Mouse (Mus musculus): Measurements from ENCODE around the gene H2-Eb1. TPM values are rescaled to one million over a fixed set of nuclear protein-coding genes. Genes with fewer than 3 reads are reported as not detected.
A peak's percentile ranks its signal among the peaks of the same experiment; 100 is the strongest.
"Not testable (repeated sequence)": the region's sequence is repeated elsewhere in the genome, so short reads cannot be mapped to it uniquely, and the experiment has no call there.

Gene H2-Eb1
- polyA plus RNA-seq, 1 experiment from 2014 or later: 1.1 TPM

DNA sequence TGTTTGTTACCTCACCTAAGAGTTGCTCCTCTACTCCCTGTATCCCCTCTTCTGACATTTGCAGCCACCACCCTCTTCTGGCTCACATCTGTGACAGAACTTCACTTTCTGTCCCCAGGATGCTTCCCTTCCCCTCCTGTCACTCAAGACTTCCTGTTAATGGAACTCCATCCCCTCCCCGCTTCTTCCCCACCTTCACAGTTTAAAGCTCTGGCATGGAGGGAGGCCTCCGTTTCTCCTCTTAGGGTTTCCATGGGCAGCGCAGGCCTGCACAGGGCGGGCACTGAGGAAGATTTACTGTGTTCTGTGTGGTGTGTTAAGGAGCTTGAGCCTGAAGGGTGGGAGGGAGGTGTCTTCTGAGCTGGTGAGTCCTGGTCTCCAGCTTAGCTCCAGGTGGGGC lies 2.5 kb downstream of the H2-Eb1 start:
- no peak overlapping the region for H3K27ac ChIP-seq
- H3K4me2 ChIP-seq: no peak overlapping the region
- ATAC-seq (ENCODE audit: low FRiP score): no peak
- no peaks in the 10 kb centered on the region for H3K9me3 ChIP-seq
- H3K27me3 ChIP-seq: peaks cover 14% of the 10 kb centered on the region; the same call in 1 of the 2 replicates
- H3K36me3 ChIP-seq (replicated peaks): no peaks in the 10 kb centered on the region
- WGBS: 80% methylated on average over 4 of the region's 4 CpGs
- peaks cover 3% of the 10 kb centered on the region for H3K4me1 ChIP-seq
- no peak overlapping the region for H3K9ac ChIP-seq
- no peak overlapping the region for H3K4me3 ChIP-seq (replicated peaks)

DNA sequence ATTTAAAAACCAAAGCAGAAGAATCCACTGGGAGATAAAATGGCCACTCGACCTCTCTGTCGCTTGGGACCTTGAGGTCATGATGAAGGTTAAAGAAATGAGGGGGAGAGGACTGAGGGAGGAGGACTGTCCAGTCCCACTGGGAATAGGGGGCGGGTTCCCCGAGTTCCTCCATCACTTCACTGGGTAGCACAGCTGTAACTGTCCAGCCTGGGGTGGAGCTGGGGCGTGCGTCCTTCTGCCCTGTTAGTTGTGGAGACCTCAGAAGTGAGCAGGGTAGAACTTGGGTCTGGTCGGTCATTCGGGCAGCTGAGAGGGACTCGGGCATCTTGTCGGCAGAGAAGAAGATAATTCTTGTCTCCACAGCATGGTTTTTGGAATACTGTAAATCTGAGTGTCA lies 3.6 kb downstream of the H2-Eb1 start:
- H3K36me3 ChIP-seq (replicated peaks): no peaks in the 10 kb centered on the region
- H3K9me3 ChIP-seq: no peaks in the 10 kb centered on the region
- H3K4me2 ChIP-seq: peak overlapping the region; percentile 71
- peak overlapping the region; percentile 62 for H3K4me3 ChIP-seq (replicated peaks)
- H3K27me3 ChIP-seq: peaks cover 18% of the 10 kb centered on the region; the same call in 1 of the 2 replicates
- WGBS: 34% methylated on average over 10 of the region's 10 CpGs
- peak overlapping the region; percentile 63 for H3K9ac ChIP-seq
- ATAC-seq (ENCODE audit: low FRiP score): no peak
- H3K27ac ChIP-seq: no peak overlapping the region; the same call in 1 of the 2 replicates
- H3K4me1 ChIP-seq: peaks cover 3% of the 10 kb centered on the region

DNA sequence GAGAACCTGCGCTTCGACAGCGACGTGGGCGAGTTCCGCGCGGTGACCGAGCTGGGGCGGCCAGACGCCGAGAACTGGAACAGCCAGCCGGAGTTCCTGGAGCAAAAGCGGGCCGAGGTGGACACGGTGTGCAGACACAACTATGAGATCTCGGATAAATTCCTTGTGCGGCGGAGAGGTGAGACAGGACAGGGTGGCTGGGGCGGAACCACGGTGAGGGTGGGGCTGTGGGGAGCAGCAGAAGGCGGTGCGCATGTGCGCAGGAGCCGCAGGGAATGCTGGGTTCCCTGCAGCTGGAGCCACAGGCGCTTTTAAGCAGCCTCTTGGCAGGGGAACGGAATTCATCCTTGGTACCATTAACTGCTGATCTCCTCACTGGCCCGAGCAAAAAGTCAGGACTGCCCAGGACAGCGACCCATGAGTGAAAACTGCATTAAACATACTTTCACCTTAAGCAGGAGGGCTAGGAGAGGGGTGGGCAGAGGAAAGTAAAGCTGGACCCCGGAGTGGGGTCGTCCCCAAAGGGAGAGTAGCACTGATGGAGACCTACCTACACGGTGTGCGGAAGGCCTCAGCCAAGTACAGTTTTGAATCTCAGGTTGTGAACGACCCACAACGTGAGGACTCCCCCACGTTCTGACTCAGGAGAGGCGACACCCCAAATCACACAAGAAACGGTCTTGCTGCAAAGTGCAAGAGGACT lies 4.2 kb downstream of the H2-Eb1 start:
- peak; percentile 84; the same call in 1 of the 2 replicates for ATAC-seq (ENCODE audit: low FRiP score)
- 25% methylated on average over 38 of the region's 38 CpGs for WGBS

DNA sequence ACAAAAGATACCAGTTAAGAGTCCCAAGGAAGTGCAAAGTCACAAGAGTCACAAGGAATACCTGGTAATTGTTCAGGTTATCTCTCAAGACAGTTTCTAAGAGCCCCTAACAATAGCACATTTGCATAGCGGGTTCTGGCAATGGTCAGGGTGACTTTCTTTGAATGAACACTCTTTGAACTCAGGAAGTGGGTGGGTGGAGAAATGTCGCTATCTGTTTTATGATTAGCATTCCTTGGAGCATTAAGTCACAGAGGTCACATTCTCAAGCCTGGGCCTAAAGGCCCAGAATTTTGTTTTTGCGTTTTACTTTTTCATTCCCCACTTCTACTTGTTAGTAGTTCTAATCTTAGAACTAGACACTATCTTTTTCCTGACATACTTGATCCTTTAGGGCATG lies 4.9 kb downstream of the H2-Eb1 start:
- H3K4me2 ChIP-seq; ATAC-seq (ENCODE audit: low FRiP score); H3K9ac ChIP-seq; H3K9me3 ChIP-seq; H3K27ac ChIP-seq; H3K4me1 ChIP-seq; H3K4me3 ChIP-seq (replicated peaks); H3K36me3 ChIP-seq (replicated peaks): not testable (repeated sequence)
- 92% methylated on average over 3 of the region's 3 CpGs for WGBS
- peaks cover 18% of the 10 kb centered on the region; the same call in 1 of the 2 replicates for H3K27me3 ChIP-seq

More for the DNA sequence above, 4.2 kb downstream of the H2-Eb1 start:
- peak overlapping the region; percentile 62 for H3K4me3 ChIP-seq (replicated peaks)
- H3K27ac ChIP-seq: peak overlapping the region; percentile 36; the same call in 1 of the 2 replicates
- H3K4me2 ChIP-seq: peak overlapping the region; percentile 71
- H3K36me3 ChIP-seq (replicated peaks): no peaks in the 10 kb centered on the region
- H3K9me3 ChIP-seq: no peaks in the 10 kb centered on the region
- peaks cover 18% of the 10 kb centered on the region; the same call in 1 of the 2 replicates for H3K27me3 ChIP-seq
- peaks cover 3% of the 10 kb centered on the region for H3K4me1 ChIP-seq
- peak overlapping the region; percentile 63 for H3K9ac ChIP-seq

DNA sequence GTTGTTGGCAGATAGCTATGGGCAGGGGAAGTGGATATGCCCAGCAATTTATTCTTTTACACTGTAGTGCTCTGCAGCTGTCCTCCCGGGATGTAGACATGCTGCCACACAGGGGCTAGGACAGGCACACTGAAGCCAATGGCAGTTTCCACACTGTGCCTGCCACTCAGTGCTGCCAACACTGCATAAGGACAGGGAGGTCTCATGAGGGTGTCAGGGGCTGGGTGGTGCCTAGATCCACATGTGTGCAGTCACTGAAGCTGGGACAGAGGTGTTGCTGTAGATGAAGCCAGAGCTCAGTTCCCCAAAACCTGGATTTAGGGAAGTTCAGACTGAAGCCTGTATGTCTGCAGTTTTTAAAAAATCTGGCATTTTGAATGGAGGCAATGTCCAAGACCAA lies 6.5 kb downstream of the H2-Eb1 start:
- WGBS: 85% methylated on average over 1 of the region's 1 CpGs
- no peak overlapping the region for H3K4me3 ChIP-seq (replicated peaks)
- H3K36me3 ChIP-seq (replicated peaks): no peaks in the 10 kb centered on the region
- no peaks in the 10 kb centered on the region for H3K9me3 ChIP-seq
- ATAC-seq (ENCODE audit: low FRiP score): no peak
- H3K9ac ChIP-seq: no peak overlapping the region
- H3K4me1 ChIP-seq: peaks cover 3% of the 10 kb centered on the region
- peaks cover 11% of the 10 kb centered on the region; the same call in 1 of the 2 replicates for H3K27me3 ChIP-seq
- no peak overlapping the region for H3K27ac ChIP-seq
- no peak overlapping the region for H3K4me2 ChIP-seq

DNA sequence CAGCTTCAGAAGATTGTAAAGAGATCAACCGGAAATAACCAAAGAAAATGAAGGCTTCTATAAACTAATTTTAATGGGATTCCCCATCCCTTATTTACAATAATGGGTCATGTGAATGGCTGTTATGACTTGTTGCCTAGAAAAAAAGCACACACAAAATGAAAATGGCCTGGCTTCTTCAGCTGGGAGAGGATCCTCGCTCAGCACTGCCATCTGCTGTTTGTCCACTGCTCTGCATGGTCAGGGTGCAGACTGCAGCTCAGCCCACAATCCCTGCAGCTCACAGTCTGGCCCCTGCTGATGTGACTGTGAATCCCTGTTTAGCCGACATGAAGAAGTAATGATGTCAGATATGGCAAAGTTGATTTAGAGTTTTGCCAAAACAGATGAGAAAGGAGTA lies 7.7 kb downstream of the H2-Eb1 start:
- WGBS: 41% methylated on average over 3 of the region's 3 CpGs
- Histone ChIP-seq H3K27ac (no peak overlapping the region), H3K36me3 (replicated peaks) (no peaks in the 10 kb centered on the region), H3K9ac (no peak overlapping the region), H3K4me3 (replicated peaks) (no peak overlapping the region), H3K27me3 (peaks cover 4% of the 10 kb centered on the region; the same call in 1 of the 2 replicates), H3K9me3 (no peaks in the 10 kb centered on the region), H3K4me2 (no peak overlapping the region), H3K4me1 (peaks cover 3% of the 10 kb centered on the region)
- no peak for ATAC-seq (ENCODE audit: low FRiP score)

DNA sequence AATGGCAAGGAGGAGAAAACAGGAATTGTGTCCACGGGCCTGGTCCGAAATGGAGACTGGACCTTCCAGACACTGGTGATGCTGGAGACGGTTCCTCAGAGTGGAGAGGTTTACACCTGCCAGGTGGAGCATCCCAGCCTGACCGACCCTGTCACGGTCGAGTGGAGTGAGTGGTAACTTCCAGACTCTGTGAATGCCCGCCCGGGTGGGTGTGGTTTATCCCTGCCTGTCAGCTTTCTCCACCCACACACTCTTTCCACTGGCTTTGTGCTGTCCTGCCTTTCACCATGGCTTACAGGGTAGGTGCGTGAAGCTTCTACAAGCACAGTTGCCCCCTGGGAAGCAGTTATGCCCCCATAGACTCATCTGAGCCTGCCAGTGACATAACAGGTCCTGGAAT lies 8.6 kb downstream of the H2-Eb1 start:
- Histone ChIP-seq H3K4me1 (peaks cover 3% of the 10 kb centered on the region), H3K9ac (no peak overlapping the region), H3K27me3 (peaks cover 4% of the 10 kb centered on the region; the same call in 1 of the 2 replicates), H3K4me2 (no peak overlapping the region), H3K27ac (no peak overlapping the region), H3K9me3 (no peaks in the 10 kb centered on the region), H3K4me3 (replicated peaks) (no peak overlapping the region), H3K36me3 (replicated peaks) (no peaks in the 10 kb centered on the region)
- 65% methylated on average over 9 of the region's 9 CpGs for WGBS
- ATAC-seq (ENCODE audit: low FRiP score): no peak

DNA sequence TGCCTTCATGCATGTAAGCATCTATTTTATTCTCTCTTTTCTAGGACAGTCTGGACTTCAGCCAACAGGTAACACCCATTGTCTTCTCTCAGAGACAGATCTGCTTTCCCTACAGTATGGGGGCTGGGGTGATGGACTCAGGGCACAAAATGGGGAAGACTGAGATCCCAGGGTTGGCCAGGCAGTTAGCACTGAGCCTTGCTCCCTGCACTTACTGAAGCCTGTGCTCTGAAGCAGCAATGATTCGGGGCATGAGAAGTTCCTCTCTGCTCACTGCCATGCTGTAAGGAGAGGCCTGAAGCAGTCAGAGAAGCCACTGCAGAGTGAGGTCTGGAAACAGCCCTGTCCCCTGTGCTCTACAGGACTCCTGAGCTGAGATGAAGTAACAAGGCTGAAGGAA lies 9.8 kb downstream of the H2-Eb1 start:
- Histone ChIP-seq H3K4me2 (no peak overlapping the region), H3K36me3 (replicated peaks) (no peaks in the 10 kb centered on the region), H3K9me3 (no peaks in the 10 kb centered on the region), H3K27me3 (peaks cover 4% of the 10 kb centered on the region; the same call in 1 of the 2 replicates), H3K9ac (no peak overlapping the region), H3K4me3 (replicated peaks) (no peak overlapping the region), H3K4me1 (no peaks in the 10 kb centered on the region), H3K27ac (no peak overlapping the region)
- no peak for ATAC-seq (ENCODE audit: low FRiP score)
- WGBS: 84% methylated on average over 1 of the region's 1 CpGs

DNA sequence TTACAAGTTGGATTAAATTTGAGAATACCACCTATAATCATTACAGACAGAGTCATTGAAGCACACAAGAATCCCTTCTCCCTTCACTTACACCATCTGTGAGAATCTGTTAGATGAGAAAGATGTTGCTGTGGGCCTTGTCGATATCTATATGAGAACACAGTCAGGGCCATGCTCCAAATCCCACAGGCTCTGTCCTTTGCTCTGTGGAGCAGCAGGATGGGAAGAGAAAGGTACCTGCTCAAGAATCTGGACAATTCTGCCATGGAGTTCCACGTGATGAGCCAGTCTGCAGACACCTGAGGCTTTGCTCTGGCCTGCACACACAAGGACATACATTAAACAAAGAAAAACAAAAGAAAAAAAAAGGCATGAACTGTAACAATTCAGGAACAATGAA lies 11.0 kb downstream of the H2-Eb1 start:
- Histone ChIP-seq H3K27ac (no peak overlapping the region), H3K9me3 (no peaks in the 10 kb centered on the region), H3K27me3 (peaks cover 4% of the 10 kb centered on the region; the same call in 1 of the 2 replicates), H3K4me2 (no peak overlapping the region), H3K4me1 (no peaks in the 10 kb centered on the region), H3K4me3 (replicated peaks) (no peak overlapping the region), H3K36me3 (replicated peaks) (no peaks in the 10 kb centered on the region), H3K9ac (no peak overlapping the region)
- WGBS: 79% methylated on average over 2 of the region's 2 CpGs
- ATAC-seq (ENCODE audit: low FRiP score): no peak

DNA sequence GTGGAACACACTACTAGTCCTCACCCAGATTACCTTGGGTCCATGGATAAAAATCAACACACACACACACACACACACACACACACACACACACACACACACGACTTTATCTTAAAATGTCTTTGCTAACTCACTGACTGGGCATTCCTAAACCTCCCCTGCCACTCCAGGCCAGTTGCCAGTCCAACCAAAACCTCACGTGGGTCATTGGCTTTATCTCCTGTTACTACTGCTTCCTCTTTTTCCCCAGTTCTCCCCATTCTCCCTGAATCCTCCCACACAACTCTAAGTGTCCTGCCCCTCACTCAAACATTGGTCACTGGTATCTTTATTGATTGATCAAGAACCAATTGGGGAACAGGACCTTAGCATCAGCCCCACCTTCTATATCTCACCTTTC lies 11.6 kb downstream of the H2-Eb1 start:
- no peak overlapping the region for H3K4me3 ChIP-seq (replicated peaks)
- H3K27me3 ChIP-seq: peaks cover 4% of the 10 kb centered on the region; the same call in 1 of the 2 replicates
- ATAC-seq (ENCODE audit: low FRiP score): no peak
- H3K9ac ChIP-seq: no peak overlapping the region
- no peaks in the 10 kb centered on the region for H3K9me3 ChIP-seq
- no peak overlapping the region for H3K27ac ChIP-seq
- no peaks in the 10 kb centered on the region for H3K36me3 ChIP-seq (replicated peaks)
- H3K4me2 ChIP-seq: no peak overlapping the region
- H3K4me1 ChIP-seq: no peaks in the 10 kb centered on the region
- 67% methylated on average over 2 of the region's 2 CpGs for WGBS

DNA sequence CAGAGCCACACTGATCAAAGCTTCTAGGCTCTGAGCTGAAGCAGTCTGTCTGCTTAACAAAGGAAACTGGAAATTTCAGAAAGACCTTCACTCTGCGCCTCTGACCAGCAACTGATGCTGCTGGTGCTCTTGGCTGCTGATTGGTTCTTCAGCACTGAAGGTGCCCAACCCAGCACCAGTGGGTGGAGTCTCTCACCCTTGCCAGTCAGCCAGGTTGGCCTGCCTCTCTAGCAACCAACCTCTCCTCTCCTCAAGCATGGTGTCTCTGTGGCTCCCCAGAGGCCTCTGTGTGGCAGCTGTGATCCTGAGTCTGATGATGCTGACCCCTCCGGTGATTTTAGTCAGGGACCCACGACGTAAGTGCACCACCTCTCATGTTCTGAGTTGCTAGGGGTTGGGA lies 19.8 kb downstream of the H2-Eb1 start, which contains the start of gene H2-Eb2:
Gene H2-Eb2, plus strand, starts transcription at position 230 of the 400 bp plus-strand sequence.
- ATAC-seq (ENCODE audit: low FRiP score): no peak
- Histone ChIP-seq H3K27ac (no peak within 1 kb of the TSS), H3K4me2 (no peak within 1 kb of the TSS), H3K9me3 (no peaks in the 10 kb centered on the region), H3K4me1 (no peaks in the 10 kb centered on the region), H3K36me3 (replicated peaks) (no peaks in the 10 kb centered on the region), H3K9ac (no peak within 1 kb of the TSS), H3K27me3 (no peaks in the 10 kb centered on the region), H3K4me3 (replicated peaks) (no peak within 1 kb of the TSS)
- WGBS: 52% methylated on average over 4 of the region's 4 CpGs

DNA sequence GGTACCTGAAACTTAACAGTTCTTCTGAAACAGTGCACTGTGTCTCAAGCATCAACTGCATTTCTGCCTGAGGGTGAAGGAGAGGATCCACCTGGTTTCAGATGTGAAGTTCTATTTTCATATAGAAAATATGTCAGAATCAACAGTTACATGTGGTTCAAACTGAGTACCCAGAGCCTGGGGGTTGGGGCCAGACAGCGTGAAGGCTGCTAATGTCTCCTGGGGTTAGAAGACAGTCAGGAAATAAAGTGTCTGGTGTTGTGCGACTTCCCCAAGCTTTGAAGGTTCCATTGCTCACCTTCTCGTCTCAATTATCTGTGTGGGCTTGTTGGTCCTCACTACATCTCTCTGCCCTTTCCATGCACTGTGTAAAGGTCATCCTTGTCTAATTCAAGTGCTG lies 20.7 kb downstream of the H2-Eb1 start:
- Histone ChIP-seq H3K9me3 (no peaks in the 10 kb centered on the region), H3K4me3 (replicated peaks) (no peak overlapping the region), H3K9ac (no peak overlapping the region), H3K4me2 (no peak overlapping the region), H3K4me1 (no peaks in the 10 kb centered on the region), H3K27ac (no peak overlapping the region), H3K27me3 (no peaks in the 10 kb centered on the region), H3K36me3 (replicated peaks) (no peaks in the 10 kb centered on the region)
- 79% methylated on average over 3 of the region's 3 CpGs for WGBS
- no peak for ATAC-seq (ENCODE audit: low FRiP score)

DNA sequence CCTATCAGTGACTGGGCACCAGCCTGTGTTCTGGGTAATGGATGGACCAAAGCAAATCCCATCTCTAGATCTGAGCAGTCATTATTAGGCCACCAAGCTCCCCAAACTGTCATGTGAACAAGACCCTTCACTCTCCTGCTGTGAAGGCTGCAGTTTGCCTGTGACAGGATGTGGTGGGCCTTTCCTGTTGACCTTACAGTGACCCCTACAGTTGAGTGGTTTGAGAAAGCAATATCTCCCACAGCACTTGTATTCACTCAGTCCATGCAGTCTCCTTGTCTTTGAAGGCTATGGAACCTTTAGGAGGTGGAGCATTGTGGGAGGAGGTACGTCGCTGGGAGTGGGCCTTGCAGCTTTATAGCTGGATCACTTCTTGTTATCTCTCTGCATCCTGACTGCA lies 24.1 kb downstream of the H2-Eb1 start:
- Histone ChIP-seq H3K27me3 (0 out of 2 replicates have a peak, but pooled peaks cover under 1% of the 10 kb centered on the region), H3K4me3 (replicated peaks) (no peak overlapping the region), H3K4me2 (no peak overlapping the region), H3K27ac (no peak overlapping the region), H3K4me1 (no peaks in the 10 kb centered on the region), H3K9me3 (no peaks in the 10 kb centered on the region), H3K36me3 (replicated peaks) (no peaks in the 10 kb centered on the region), H3K9ac (no peak overlapping the region)
- ATAC-seq (ENCODE audit: low FRiP score): no peak
- 87% methylated on average over 2 of the region's 2 CpGs for WGBS

All from forebrain, embryonic 12.5 days (tissue).